Mouse (Mus musculus) ovary, adult 10 weeks (tissue): ENCODE results near the gene Cyp2e1. TPM values are rescaled to one million over a fixed set of nuclear protein-coding genes. Genes with fewer than 3 reads are reported as not detected.

Experiments used
- polyA plus RNA-seq: library from polyadenylated mRNA; stranded (reverse); fragments of 350-450 nt; fragmentation: Illumina TruSeq; extraction: RNeasy Lipid Tissue Mini Kit (QIAGEN cat#74804); gene quantifications from one replicate; pipeline ENCODE4 v1.2.3, GENCODE M21; 2014

Gene Cyp2e1
- 42.0 TPM for polyA plus RNA-seq

GRCm38 (mm10) chr7:140763447-140764020 is at the start of gene Cyp2e1:
Gene Cyp2e1 (plus strand): TSS chr7:140763739.

GRCm38 (mm10) chr7:140787406-140788052 is 24.0 kb downstream of the Cyp2e1 start, which contains the start of gene Syce1:
Gene Syce1 (minus strand): TSS chr7:140787852.

GRCm38 (mm10) chr7:140821653-140822329 is 58.3 kb downstream of the Cyp2e1 start, which contains the start of gene Zfp941:
Gene Zfp941 (minus strand): TSS chr7:140822178.

Other genes with a start within 250 kb of the Cyp2e1 start
- not detected for gene Olfr538, start 195.9 kb upstream of the Cyp2e1 start, polyA plus RNA-seq
- gene Olfr46, start 162.5 kb upstream of the Cyp2e1 start, polyA plus RNA-seq: not detected
- gene Olfr61, start 134.8 kb upstream of the Cyp2e1 start, polyA plus RNA-seq: not detected
- not detected for gene Olfr53, start 117.3 kb upstream of the Cyp2e1 start, polyA plus RNA-seq
- gene Olfr539, start 103.8 kb upstream of the Cyp2e1 start, polyA plus RNA-seq: not detected
- gene Olfr45, start 81.8 kb upstream of the Cyp2e1 start, polyA plus RNA-seq: not detected
- not detected for gene Olfr541, start 66.5 kb upstream of the Cyp2e1 start, polyA plus RNA-seq
- not detected for gene Syce1, start 24.1 kb downstream of the Cyp2e1 start, polyA plus RNA-seq
- gene Zfp941, start 58.4 kb downstream of the Cyp2e1 start, polyA plus RNA-seq: 0.91 TPM
- 1.1 TPM for gene Urah, start 71.3 kb downstream of the Cyp2e1 start, polyA plus RNA-seq
- gene Scgb1c1, start 81.8 kb downstream of the Cyp2e1 start, polyA plus RNA-seq: not detected
- gene Odf3, start 84.1 kb downstream of the Cyp2e1 start, polyA plus RNA-seq: not detected
- not detected for gene Gm45785, start 92.6 kb downstream of the Cyp2e1 start, polyA plus RNA-seq
- gene Ric8a, start 93.2 kb downstream of the Cyp2e1 start, polyA plus RNA-seq: 3.4 TPM
- 1.5 TPM for gene Bet1l, start 93.8 kb downstream of the Cyp2e1 start, polyA plus RNA-seq
- gene Psmd13, start 118.2 kb downstream of the Cyp2e1 start, polyA plus RNA-seq: 107 TPM
- 1.9 TPM for gene Sirt3, start 118.6 kb downstream of the Cyp2e1 start, polyA plus RNA-seq
- gene Cox8b, start 136.7 kb downstream of the Cyp2e1 start, polyA plus RNA-seq: not detected
- not detected for gene Nlrp6, start 157.2 kb downstream of the Cyp2e1 start, polyA plus RNA-seq
- gene Pgghg, start 177.7 kb downstream of the Cyp2e1 start, polyA plus RNA-seq: 1.5 TPM
- not detected for gene Ifitm5, start 186.6 kb downstream of the Cyp2e1 start, polyA plus RNA-seq
- gene Gm45717, start 192.2 kb downstream of the Cyp2e1 start, polyA plus RNA-seq: not detected
- 100 TPM for gene Ifitm2, start 192.2 kb downstream of the Cyp2e1 start, polyA plus RNA-seq
- gene Ifitm1, start 203.5 kb downstream of the Cyp2e1 start, polyA plus RNA-seq: 17.8 TPM
- 13.0 TPM for gene Ifitm3, start 247.0 kb downstream of the Cyp2e1 start, polyA plus RNA-seq